Mouse (Mus musculus) heart, postnatal 0 days (tissue): ENCODE measurements at regions not wholly inside any gene's neighbourhood (a gene's known extent, or its start where the extent isn't known, plus 50 kb on each side); places are given as distances from the start of the nearest gene placed in this dataset.

Experiments
- CTCF ChIP-seq: IDR thresholded peaks from 2 replicates; pipeline ENCODE4 v1.5.1; 2016; ENCODE audit warnings: antibody characterized with exemption, control low read depth, low read depth
- EP300 ChIP-seq: IDR thresholded peaks from 2 replicates; pipeline ENCODE4 v1.6.1; 2016; ENCODE audit warnings: antibody characterized with exemption, low read depth

- TF ChIP-seq CTCF = no peak
- TF ChIP-seq EP300 = no peak
These were observed 311.8 kb upstream of the Rack1 start for GRCm38 (mm10) chr11:48488308-48488707.
